23 mouse cellular contexts compared by ENCODE assay signal in genomic region chrX:101645286-101645685, GRCm38 (mm10). TPM values are rescaled to one million over a fixed set of nuclear protein-coding genes. Genes with fewer than 3 reads are reported as not detected.
DNase-seq lines count a peak whose midpoint lies in the region; ATAC-seq and TF ChIP-seq lines count a peak whose summit lies in the region.
"Had no signal": no experiment of that assay in that cellular context is flagged by ENCODE, and none has a peak within 500 bp of the region (broad histone marks: within the 10 kb centered on the region; RNA-seq: fewer than 3 reads in every experiment).

No protein-coding gene starts in this region.

- no peak overlapping the region for H3K9ac ChIP-seq in kidney, embryonic 15.5 days
- H3K9ac ChIP-seq in forebrain, embryonic 16.5 days (replicated peaks; ENCODE audit: low read depth, low read length), result no peak overlapping the region
- H3K9ac ChIP-seq: embryonic facial prominence, embryonic 12.5 days; heart, embryonic 15.5 days; limb, embryonic 15.5 days had no signal

- TF ChIP-seq CTCF in kidney, adult 2 months (conservative IDR thresholded peaks at IDR 0.05; ENCODE audit: insufficient read depth, insufficient read length, low read depth, low read length), result no peak

- no peak for TF ChIP-seq POLR2A in kidney, adult 2 months (IDR thresholded peaks at IDR 0.05; ENCODE audit: low read depth, low read length)

- no peak for ATAC-seq in kidney, embryonic 15.5 days (replicated peaks; ENCODE audit: low FRiP score)
- ATAC-seq in forebrain, embryonic 16.5 days, result no peak
- ATAC-seq: forebrain, embryonic 14.5 days; hindbrain, embryonic 16.5 days had no signal

- H3K36me3 ChIP-seq in kidney, adult 2 months (ENCODE audit: control insufficient read depth, insufficient read depth, low read length), result peaks cover 1% of the 10 kb centered on the region; the same call in 1 of the 2 replicates
- peaks cover 14% of the 10 kb centered on the region; the same call in 1 of the 2 replicates for H3K36me3 ChIP-seq in kidney, embryonic 15.5 days
- no peaks in the 10 kb centered on the region for H3K36me3 ChIP-seq in forebrain, embryonic 16.5 days (ENCODE audit: control insufficient read depth, insufficient read depth)
- H3K36me3 ChIP-seq: limb, embryonic 15.5 days had no signal

- no peak overlapping the region for H3K4me3 ChIP-seq in kidney, adult 2 months (ENCODE audit: insufficient read depth, low read depth, low read length)
- H3K4me3 ChIP-seq in kidney, embryonic 15.5 days (replicated peaks), result no peak overlapping the region
- H3K4me3 ChIP-seq in forebrain, embryonic 16.5 days (replicated peaks; ENCODE audit: low read length), result no peak overlapping the region
- H3K4me3 ChIP-seq: embryonic facial prominence, embryonic 12.5 days; erythroblast, embryonic 14.5 days; heart, embryonic 15.5 days; limb, embryonic 15.5 days; midbrain, embryonic 10.5 days had no signal

- 35% methylated on average over 2 of the region's 2 CpGs for WGBS in kidney, adult 2 months
- 65% methylated on average over 2 of the region's 2 CpGs for WGBS in kidney, embryonic 15.5 days
- 69% methylated on average over 2 of the region's 2 CpGs for WGBS in forebrain, embryonic 16.5 days

- H3K4me2 ChIP-seq in kidney, embryonic 15.5 days, result no peak overlapping the region
- no peak overlapping the region for H3K4me2 ChIP-seq in forebrain, embryonic 16.5 days (ENCODE audit: low read length)
- H3K4me2 ChIP-seq: embryonic facial prominence, embryonic 12.5 days; heart, embryonic 15.5 days; limb, embryonic 15.5 days had no signal

- H3K9me3 ChIP-seq in kidney, embryonic 15.5 days (replicated peaks), result no peaks in the 10 kb centered on the region
- H3K9me3 ChIP-seq in forebrain, embryonic 16.5 days (ENCODE audit: control insufficient read depth, low read length), result no peaks in the 10 kb centered on the region
- H3K9me3 ChIP-seq: embryonic facial prominence, embryonic 12.5 days; G1E; heart, embryonic 15.5 days; limb, embryonic 15.5 days; midbrain, embryonic 10.5 days had no signal

- DNase-seq in kidney, adult 2 months, result peak; percentile 73
- DNase-seq in lung, postnatal 36 days, result peak; percentile 31
- DNase-seq in lung, postnatal 14 days, result no peak
- DNase-seq in kidney, postnatal 14 days, result peak; percentile 43
- DNase-seq in thymus, postnatal 0 days (ENCODE audit: low spot score), result no peak
- DNase-seq: adrenal gland, postnatal 14 days; cerebellum, adult 11 months; cerebellum, postnatal 10 days; gastrocnemius, postnatal 36 days; heart, postnatal 4 days; right cerebral cortex, postnatal 25 days; thymus, adult 18-20 months had no signal

- 0 out of 2 replicates have a peak, but pooled peaks cover 7% of the 10 kb centered on the region for H3K4me1 ChIP-seq in kidney, adult 2 months (ENCODE audit: control insufficient read depth, insufficient read depth, low read length)
- 0 out of 2 replicates have a peak, but pooled peaks cover 4% of the 10 kb centered on the region for H3K4me1 ChIP-seq in kidney, embryonic 15.5 days
- H3K4me1 ChIP-seq in forebrain, embryonic 16.5 days (replicated peaks; ENCODE audit: control insufficient read depth, insufficient read depth, low read length), result peaks cover 14% of the 10 kb centered on the region
- H3K4me1 ChIP-seq: embryonic facial prominence, embryonic 12.5 days had no signal

- H3K27ac ChIP-seq in kidney, adult 2 months (ENCODE audit: insufficient read depth, low read depth, low read length), result no peak overlapping the region
- no peak overlapping the region for H3K27ac ChIP-seq in kidney, embryonic 15.5 days
- H3K27ac ChIP-seq in forebrain, embryonic 16.5 days (ENCODE audit: low read length), result no peak overlapping the region
- H3K27ac ChIP-seq: embryonic facial prominence, embryonic 12.5 days; heart, embryonic 15.5 days; limb, embryonic 15.5 days; macrophage; midbrain, embryonic 10.5 days had no signal

- H3K27me3 ChIP-seq in kidney, adult 2 months (replicated peaks; ENCODE audit: control insufficient read depth, insufficient read depth, low read length), result no peaks in the 10 kb centered on the region
- H3K27me3 ChIP-seq in kidney, embryonic 15.5 days, result peaks cover 15% of the 10 kb centered on the region
- no peaks in the 10 kb centered on the region; the same call in 1 of the 2 replicates for H3K27me3 ChIP-seq in forebrain, embryonic 16.5 days (replicated peaks; ENCODE audit: control insufficient read depth, insufficient read depth, low read length)
- H3K27me3 ChIP-seq: heart, embryonic 15.5 days had no signal

RNA-seq across cellular contexts. Expression of gene Ogt, which starts 5.4 kb away (rescaled TPM):
- 64.3 and 69.4 TPM in 2 replicates for polyA plus RNA-seq in kidney, adult 2 months (2012; rRNA removed)
- 155 and 157 TPM in 2 replicates for polyA plus RNA-seq in kidney, embryonic 15.5 days (2015; fragmentation: Nextera tagmentation; extraction: Ambion mirVana)
- 127 and 142 TPM in 2 replicates for polyA plus RNA-seq in thymus, postnatal 0 days (2015; fragmentation: Nextera tagmentation; extraction: Ambion mirVana)
- 258 and 285 TPM in 2 replicates for polyA plus RNA-seq in forebrain, embryonic 16.5 days (2015; fragmentation: Nextera tagmentation; extraction: Ambion mirVana)

Comparison
In these comparisons a context has a peak if more than half of its experiments do, and no peak if none do; other contexts are left out.
1. DNase-seq: peak in kidney, adult 2 months (single experiment), lung, postnatal 36 days (single experiment) and kidney, postnatal 14 days (single experiment); none in lung, postnatal 14 days (single experiment) and thymus, postnatal 0 days (single experiment).